Mouse (Mus musculus): ENCODE results near the gene 1810055G02Rik.

The 1810055G02Rik gene

DNA sequence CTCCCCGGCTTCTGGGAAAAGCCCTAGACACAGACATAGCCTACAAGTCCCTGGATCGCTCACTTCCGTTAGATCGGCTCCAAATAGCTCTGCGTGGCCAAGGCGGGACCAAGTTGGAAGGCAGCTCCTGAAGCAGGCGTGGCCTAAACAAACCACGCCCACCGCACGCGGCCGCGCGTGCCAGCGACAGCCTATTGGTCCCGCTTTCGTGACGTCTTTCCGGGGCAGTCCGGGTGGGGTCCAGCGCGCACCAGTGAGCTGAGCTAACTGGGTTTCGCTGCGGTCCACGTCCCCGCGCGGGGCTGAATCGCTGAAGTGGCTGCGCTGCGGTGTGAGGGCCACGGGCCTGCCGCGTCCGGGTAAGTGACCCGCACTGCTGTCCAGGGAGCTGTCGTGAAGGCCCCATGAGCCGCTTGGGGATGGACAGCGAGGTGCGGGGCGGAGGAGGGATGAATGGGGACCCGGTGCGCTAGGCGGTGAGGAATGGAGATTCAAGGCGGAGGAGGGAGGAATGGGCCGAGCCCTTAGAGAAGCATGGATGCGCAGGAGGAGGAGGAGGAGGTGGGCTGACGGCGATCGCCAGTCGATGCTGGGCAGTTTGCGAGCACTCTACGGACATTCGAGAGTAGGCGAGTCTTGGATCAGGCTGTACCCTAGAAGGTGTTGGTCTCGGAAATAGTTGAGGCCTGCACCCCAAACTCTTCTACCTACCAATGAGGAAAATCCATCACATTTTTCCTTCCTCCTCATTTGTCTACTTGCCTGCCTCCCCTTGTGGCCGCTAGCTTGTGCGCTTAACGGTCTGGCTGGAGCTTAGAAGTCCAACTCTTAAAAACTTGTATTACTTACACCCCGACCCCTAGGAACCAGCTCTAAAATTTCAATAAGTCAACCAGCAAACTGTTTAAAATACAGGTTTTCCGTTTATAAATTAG is at the start of gene 1810055G02Rik:
Gene 1810055G02Rik, plus strand, starts transcription at position 216 of the 935 bp plus-strand sequence.
- no peak for TF ChIP-seq GATA4 (IDR thresholded peaks at IDR 0.05; ENCODE audit: insufficient replicate concordance, low read length)

DNA sequence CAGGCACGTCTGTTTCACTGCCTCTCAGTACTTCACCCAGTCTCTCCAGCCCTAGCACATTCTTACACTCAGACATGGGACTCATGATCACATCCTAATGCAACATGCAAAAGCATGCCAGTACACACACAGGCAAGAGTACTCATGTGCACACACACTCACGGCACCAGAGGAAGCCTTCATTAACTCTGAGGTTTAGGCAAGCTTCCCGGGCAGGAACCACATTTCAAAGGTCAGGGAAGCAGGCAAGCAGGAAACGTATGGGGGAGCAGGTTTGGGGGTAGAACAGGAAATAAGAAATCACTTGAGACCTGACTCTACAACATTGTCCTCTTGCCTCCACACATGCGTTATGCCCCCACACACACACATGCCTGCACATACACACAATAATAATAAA is 42.6 kb upstream of the 1810055G02Rik start:
- TF ChIP-seq GATA4 (IDR thresholded peaks at IDR 0.05; ENCODE audit: insufficient replicate concordance, low read length) = no peak

DNA sequence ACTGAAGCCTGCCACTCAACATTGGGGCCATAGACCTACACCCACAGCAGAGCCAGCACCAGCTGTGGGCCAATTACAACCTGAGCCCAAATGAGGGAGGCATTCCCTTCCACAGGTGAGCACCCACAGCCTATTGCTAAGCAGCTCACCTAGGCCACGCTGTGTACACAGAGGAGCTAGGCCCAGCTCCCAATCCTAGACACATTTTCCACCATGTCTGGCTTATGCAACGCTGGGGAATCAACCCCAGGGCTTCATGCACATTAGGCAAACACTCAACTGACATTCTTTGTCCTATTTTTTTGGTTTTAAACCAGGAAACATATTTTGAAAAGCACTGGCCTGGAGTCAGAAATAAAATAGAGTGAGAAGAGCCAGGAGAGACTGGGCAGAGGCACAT is 41.5 kb upstream of the 1810055G02Rik start:
- TF ChIP-seq GATA4 (IDR thresholded peaks at IDR 0.05; ENCODE audit: insufficient replicate concordance, low read length) = no peak

DNA sequence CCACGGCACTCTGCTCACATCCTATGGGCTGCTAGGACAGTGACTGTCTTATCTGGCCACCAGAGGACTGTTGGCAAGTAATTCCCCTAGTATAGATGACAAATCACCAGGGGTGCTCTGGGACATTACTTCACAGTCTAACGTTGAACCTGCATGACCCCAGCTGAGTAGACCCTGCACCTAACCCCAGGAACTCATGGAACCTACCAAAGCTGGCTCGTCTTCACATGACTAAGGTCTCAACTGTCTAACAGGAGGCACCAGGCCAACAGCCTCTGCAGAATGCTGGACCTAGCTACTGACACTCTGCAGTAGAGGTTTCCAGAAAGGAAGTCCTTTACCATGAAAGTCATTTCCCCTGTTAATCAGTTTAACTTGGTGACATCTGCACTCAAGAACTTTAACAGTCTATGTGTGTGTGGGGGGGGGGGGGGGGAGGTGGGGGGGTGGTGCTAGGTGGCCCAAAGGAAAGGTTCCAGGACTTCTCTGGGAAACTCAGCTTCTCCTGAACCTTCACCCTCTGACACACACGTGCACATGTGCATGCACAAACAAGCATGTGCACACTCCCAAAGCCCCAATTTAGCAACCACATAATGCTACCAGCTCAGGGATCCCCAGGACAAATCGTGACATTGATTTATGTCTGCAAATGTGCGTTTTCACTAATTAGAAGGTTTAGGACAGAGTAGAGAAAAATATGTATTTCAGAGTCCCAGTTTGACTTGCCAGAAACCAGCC is 40.8 kb upstream of the 1810055G02Rik start:
- no peak for TF ChIP-seq GATA4 (IDR thresholded peaks at IDR 0.05; ENCODE audit: insufficient replicate concordance, low read length)

DNA sequence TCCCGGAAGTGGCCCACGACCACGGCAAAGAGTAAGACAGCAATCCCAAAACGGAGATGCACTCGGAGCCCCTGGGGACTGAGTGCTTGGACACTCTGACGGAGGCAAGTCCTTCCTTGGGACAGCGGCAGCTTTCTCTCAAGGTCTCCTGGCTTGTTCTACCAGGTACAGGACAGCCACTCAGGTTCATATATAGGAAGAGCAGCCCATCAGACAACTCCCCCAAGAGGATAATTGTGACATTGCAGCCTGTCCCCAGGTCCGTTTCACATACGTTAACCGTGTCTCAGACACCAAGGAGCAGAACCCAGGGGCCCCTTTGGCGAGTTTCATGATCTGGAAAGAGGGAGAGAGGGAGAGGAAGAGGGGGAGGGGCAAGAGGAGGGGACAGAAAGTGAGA is 40.1 kb upstream of the 1810055G02Rik start:
- TF ChIP-seq GATA4 (IDR thresholded peaks at IDR 0.05; ENCODE audit: insufficient replicate concordance, low read length) = no peak

DNA sequence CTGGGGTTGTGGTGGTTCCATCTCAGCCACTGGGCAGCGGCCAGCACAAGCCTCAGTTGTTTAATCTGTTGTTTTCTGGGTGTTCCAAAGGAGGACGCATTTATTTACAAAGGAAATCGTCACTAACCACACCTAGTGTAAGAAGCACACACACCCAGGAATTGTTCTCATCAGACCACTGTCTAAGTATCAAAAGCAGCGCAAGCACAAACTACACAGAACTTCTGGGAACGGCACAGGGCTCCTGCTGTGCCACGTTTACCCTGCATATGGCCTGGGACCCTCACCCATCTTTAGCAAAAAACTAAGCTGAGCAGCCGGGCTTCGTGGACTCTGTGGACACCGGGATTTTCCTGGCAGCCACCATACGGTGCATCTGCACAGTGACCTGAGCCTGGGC is 39.5 kb upstream of the 1810055G02Rik start:
- TF ChIP-seq GATA4 (IDR thresholded peaks at IDR 0.05; ENCODE audit: insufficient replicate concordance, low read length) = no peak

DNA sequence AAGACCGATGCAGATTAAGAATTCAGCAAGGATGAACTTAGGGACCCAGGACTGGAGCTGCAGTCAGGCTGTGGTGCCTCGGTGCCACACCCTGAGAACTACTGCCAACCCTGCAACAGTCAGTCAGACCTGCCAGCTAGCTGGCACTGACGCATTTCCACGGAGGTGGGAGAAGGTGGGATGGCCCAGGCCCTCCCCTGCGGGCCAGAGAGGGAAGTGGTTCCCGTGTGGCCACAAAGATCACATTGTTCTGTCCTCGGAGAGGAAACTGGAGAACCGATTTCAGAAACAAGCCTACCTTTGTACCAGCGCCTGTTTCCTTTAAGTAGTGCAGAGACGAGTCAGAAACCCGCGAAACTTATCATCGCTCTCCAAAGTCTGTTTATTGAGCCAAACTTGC is 39.0 kb upstream of the 1810055G02Rik start:
- no peak for TF ChIP-seq GATA4 (IDR thresholded peaks at IDR 0.05; ENCODE audit: insufficient replicate concordance, low read length)

DNA sequence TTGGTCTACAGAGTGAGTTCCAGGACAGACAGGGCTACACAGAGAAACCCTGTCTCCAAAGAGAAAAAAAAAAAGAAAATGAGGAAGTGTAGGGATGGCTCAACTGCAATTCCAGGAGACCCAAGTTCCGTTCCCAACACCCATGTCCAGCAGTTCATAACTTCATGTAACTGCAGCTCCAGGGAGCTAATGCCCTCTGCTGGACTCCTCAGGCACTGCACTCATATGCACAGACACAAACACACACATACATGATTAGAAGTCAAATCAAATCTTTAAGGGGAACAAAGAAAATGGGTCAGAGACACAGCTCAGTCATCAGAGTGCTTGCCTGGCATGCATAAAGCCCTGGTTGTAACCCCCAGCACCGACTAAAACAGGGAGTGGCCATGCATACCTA is 34.9 kb upstream of the 1810055G02Rik start:
- no peak for TF ChIP-seq GATA4 (IDR thresholded peaks at IDR 0.05; ENCODE audit: insufficient replicate concordance, low read length)

DNA sequence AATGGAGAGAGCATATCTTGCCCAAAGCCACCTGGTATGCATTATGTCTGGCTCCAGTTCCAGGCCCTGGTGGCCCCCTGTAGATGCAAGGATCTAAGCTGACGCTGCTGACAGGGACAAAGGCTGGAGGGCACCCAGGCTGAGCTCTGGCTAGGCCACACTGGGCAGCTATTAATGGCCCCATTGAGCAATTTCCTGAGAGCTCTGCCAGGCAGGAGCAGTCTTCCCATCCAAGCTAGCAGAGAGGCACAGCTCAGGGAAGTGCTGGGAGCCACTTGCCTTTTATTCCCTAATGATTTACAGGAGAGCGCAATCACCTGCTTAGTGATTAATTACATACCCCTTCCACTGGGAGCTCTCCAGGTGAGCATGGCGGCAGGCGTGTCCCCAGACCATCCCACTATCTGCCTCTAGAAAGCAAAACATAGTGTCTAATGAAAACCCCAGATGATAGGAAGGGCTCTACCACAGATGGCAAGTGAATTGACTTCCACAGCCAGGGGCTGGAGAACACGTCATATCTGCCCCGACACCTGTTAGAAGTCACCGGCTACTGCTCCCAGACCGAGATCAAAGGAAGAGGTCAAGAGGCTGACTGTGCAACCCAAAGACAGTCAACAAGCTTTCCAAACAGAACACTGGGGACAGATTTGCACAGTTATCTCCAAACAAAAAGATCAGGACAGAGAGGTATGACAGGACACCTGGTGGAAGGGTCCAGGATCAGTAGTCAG is 33.8 kb upstream of the 1810055G02Rik start:
- TF ChIP-seq GATA4 (IDR thresholded peaks at IDR 0.05; ENCODE audit: insufficient replicate concordance, low read length) = no peak; the same call in 1 of the 2 replicates

DNA sequence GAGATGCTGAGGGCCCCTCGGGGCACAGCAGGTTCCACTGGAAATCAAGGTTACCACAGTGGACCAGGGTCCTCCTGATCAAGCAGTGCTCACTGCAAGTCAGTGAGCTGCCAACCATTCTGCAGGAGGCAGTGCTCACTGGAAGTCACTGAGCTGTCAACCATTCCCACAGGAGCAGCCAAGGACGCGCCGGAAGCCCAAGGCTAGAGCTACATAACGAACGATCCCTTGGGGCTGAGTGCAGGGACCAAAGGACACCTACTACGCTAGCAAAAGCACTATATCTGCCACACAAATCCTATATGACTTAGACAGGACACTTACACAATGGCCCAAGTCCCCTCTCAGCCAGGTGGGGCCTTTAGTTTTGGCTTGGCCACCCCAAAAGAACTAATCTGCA is 27.4 kb upstream of the 1810055G02Rik start:
- no peak for TF ChIP-seq GATA4 (IDR thresholded peaks at IDR 0.05; ENCODE audit: insufficient replicate concordance, low read length)

DNA sequence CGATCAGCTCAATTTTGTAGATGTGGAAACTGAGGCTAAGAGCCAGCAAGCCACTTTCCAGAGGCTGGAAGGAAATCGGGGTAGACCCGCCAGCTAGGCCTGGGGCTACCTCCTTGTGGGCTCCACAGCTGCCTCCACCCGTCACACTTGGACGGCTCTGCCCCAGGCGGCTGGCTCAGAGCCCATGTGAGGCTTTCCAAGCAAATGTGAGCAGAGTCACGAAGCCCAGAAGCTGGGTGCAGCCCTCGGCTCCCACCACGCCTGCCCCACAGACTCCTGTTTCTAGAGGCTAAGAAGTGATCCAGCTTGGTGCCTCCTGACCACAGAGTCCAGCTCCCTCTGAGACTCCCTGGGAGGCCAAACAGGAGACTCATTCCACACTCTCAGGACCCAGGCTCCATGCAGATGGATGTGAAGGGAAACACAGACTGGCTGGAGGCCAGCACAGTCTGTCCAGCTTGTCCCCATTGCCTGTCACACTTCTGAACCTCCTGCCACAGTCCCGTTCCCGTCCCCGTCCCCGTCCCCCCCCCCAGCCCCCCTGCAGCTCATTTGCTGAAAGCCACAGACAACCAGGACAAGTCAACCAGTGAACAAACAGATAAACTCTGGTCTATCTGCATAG is 26.7 kb upstream of the 1810055G02Rik start:
- TF ChIP-seq GATA4 (IDR thresholded peaks at IDR 0.05; ENCODE audit: insufficient replicate concordance, low read length) = no peak

DNA sequence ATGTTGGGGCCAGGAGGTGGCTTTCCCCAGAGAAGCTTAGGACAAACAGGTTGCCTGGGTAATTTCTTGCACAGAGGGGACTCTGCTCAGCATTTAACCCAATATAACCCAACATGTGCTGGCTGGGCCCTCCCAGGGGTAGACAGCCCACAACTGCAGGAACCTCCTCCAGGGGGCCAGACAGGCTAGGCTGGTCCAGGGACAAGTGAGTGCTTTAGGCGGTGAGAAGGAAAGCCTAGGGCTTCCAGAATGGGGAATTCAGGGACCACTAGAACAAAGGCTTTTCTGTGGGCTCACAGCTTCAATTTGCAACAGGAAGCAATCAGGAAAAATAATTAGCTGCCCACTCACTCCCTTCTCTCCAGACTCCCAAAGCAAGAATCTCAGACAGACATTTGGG is 23.7 kb upstream of the 1810055G02Rik start:
- no peak for TF ChIP-seq GATA4 (IDR thresholded peaks at IDR 0.05; ENCODE audit: insufficient replicate concordance, low read length)

DNA sequence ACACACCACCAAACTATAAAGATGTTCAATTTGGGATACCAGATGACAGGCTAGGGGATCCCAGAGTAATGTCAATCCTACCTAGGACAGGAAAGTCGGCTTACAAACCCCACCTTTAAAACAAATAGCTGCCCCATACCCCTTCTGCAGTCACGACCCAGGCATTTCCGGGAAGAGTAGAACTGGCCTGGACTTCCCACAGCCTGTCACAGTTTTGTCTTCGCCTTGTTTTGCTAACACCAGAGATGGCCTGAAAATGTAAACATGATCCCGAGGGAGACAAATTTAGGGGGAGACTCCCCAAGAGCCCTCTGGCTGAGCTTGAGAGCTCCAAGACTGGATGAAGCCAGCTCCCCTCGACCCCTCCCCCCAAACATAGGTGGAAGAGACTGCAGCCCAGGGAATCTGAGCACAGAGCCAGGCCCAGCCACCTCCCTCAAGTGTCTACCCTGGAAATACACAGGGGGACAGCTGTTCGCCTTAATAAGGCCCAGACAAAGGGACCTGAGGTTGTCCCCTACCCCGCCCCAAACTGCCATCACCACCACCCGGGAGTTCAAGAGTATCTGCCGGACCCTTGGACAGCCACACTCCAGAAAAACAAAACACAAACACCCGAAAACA is 23.0 kb upstream of the 1810055G02Rik start:
- TF ChIP-seq GATA4 (IDR thresholded peaks at IDR 0.05; ENCODE audit: insufficient replicate concordance, low read length) = no peak

DNA sequence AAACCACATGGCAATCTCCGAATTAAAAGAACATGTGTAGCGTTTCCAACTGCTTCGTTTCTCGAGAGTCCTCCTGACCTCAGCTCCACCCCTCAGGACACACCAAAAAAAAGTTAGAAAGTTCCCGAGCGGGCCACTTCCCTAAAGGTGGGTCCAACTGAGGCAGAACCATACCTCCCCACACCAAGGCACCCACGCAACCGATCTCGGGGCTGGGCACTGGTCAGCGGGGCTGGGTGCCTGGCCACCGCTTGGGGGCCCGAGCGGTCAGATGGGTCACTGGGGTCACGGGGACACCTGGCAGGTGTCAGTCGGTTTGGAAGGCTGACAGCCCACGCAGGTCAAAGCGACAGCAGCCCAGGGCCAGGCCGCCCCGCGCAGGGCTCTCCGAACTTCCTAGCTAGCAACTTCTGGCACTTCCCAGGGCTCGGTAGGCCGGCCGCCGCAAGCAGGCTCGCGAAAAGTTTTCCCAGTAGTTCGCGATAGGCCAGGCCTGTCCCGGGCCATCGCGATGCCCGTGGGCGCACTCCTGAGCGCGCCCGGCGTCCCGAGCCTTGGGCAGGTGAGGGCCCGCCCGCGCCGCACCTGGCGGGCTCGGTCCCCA is 22.4 kb upstream of the 1810055G02Rik start:
- TF ChIP-seq GATA4 (IDR thresholded peaks at IDR 0.05; ENCODE audit: insufficient replicate concordance, low read length) = no peak

All from liver, adult (tissue).